Mouse (Mus musculus) bone marrow, adult 2 months (tissue): ENCODE measurements around the gene Tanc1. TPM values are rescaled to one million over a fixed set of nuclear protein-coding genes. Genes with fewer than 3 reads are reported as not detected.

Source experiments
- H3K27ac ChIP-seq: fragments of 200-500 bp; 2 replicates; pipeline ENCODE4 v1.5.1; 2012; ENCODE audit warnings: low read depth, mild to moderate bottlenecking, control low read depth, inconsistent platforms, low read length; ENCODE audit not compliant: control insufficient read depth, poor library complexity, insufficient read depth
- H3K4me1 ChIP-seq: fragments of 200-500 bp; 2 replicates; pipeline ENCODE4 v1.6.1; 2011; ENCODE audit warnings: low read length; ENCODE audit not compliant: control insufficient read depth, insufficient read depth
- H3K4me3 ChIP-seq: fragments of 200-500 bp; replicated peaks from 2 replicates; pipeline ENCODE3; 2011; ENCODE audit warnings: mild to moderate bottlenecking, low read depth, low read length, control low read depth; ENCODE audit not compliant: control insufficient read depth
- CTCF ChIP-seq: fragments of 200-500 bp; IDR thresholded peaks from 2 replicates; pipeline ENCODE4 v1.5.1; 2011; ENCODE audit warnings: low read length, control low read depth; ENCODE audit not compliant: control insufficient read depth, insufficient read depth
- POLR2A ChIP-seq: fragments of 200-500 bp; IDR thresholded peaks from 2 replicates; pipeline ENCODE4 v1.6.1; 2011; ENCODE audit warnings: low read depth, mild to moderate bottlenecking, control low read depth, low read length, borderline replicate concordance; ENCODE audit not compliant: control insufficient read depth
- WGBS: fragments of 180-500 bp; shearing (Covaris S2); methylation state at CpG from one replicate; pipeline ENCODE4 v1.1.7; 2018; 5-methylcytosine and 5-hydroxymethylcytosine counted together
- polyA plus RNA-seq: library from polyadenylated mRNA; stranded (reverse); fragments of >200 nt; gene quantifications from 2 replicates; pipeline ENCODE4 v1.2.4, GENCODE M21; 2011; ENCODE audit warnings: low replicate concordance; ENCODE audit not compliant: missing spikeins, insufficient read depth, insufficient read length

Gene Tanc1
- polyA plus RNA-seq, 1 experiment: 7.4 TPM

DNA sequence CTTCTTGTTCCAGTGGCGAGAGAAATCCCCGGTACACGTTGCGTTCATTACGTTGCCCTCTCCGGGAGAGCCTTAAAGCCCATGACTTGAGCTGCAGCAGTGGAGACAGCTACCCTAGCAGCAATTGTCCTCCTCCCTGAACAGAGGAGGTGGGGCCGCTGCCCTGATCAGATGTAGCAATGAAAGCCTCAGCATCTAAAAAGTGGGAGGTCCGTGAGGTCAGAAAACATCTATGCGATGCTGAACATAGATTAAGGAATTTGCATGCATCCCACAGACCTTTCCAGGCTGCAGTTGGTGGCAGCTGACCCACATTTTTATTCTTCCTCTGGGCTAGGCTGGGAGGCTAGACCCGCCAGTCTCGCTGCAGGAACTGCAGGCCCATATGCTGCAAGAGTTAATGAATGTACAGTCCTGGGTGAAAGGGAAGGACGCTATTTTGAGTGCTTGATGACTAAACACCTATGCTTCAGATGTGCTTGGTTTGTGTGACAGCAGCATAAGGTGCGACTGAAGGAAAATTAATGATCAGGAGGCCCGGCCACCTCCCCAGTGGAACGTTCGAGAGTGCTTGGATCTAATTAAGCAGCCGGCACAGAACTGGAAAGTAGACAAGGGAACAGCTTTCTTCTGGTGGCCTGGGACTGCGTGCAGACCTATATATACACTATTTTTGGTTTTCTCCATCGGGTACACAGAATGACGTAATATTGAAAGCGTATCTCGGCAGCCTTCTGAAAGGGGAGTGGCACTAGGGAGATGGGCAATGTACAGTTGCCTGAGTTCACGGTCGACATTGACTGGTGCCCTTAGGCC is 107.0 kb downstream of the Tanc1 start:
- H3K4me1 ChIP-seq: no peaks in the 10 kb centered on the region
- no peak for TF ChIP-seq POLR2A
- TF ChIP-seq CTCF: no peak
- 80% methylated on average over 24 of the region's 24 CpGs for WGBS
- H3K4me3 ChIP-seq: no peak overlapping the region
- H3K27ac ChIP-seq: no peak overlapping the region

DNA sequence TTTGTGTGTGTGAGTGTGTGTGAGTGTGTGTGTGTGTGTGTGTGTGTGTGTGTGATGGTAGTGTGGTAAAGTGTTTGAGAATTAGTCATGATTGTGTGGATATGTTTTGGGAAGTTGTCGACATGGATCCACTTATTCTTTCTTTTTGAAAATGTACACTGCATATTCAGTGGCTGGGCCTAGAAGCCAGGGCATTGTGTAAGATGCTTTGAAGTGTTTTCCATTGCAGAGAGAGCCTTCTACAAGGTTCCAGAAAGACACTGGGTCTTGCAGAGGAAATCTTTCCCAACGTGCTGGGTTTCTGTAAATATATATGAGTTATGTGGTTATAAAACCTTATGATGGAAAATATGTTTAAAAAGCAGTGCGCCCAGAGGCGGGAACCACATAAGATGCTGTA is 108.0 kb downstream of the Tanc1 start:
- Histone ChIP-seq H3K4me1 (no peaks in the 10 kb centered on the region), H3K4me3 (no peak overlapping the region), H3K27ac (no peak overlapping the region)
- WGBS: 74% methylated on average over 4 of the region's 4 CpGs
- TF ChIP-seq CTCF: no peak
- TF ChIP-seq POLR2A: no peak

DNA sequence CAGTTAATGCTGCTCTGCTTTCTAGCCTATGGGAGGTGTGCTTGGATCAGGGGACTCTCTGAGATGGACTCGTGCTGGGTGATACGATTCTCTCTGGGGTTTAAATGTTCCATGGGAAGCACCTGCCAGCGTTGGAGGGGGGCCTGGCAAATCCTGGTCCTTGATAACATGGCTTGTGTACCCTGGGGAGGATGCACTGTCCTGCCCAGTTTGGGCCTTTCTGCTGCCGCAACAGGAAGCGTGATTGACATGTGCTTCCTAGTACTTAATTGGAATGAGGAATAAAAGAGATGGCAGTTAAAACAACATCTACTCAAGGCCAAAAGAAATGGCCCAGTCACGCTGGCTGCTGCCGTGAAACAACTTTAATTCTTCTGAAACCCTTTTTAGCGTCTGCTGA is 109.3 kb downstream of the Tanc1 start:
- no peak overlapping the region for H3K27ac ChIP-seq
- no peak overlapping the region for H3K4me3 ChIP-seq
- H3K4me1 ChIP-seq: no peaks in the 10 kb centered on the region
- 38% methylated on average over 8 of the region's 8 CpGs for WGBS
- no peak for TF ChIP-seq CTCF
- TF ChIP-seq POLR2A: no peak

DNA sequence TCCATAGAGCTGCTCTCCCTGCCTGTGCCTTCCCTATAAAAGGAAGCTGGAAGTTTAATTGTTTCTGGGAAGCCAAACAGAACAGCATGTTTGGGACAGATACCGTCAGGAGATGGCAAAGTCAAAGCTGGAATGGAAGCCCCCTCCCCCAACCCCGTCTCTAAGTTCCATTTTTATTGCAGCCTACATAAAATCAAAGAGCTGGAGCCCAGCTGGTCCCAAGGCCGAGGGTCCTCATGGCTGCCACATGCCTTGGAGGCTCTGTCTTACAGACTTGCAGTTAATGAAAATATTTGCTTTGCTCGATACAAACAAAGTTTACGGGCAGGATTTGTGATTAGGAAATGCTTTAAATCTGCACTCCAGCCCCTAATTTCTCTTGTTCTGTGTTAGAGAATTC is 109.9 kb downstream of the Tanc1 start:
- 79% methylated on average over 5 of the region's 5 CpGs for WGBS
- Histone ChIP-seq H3K27ac (no peak overlapping the region), H3K4me3 (no peak overlapping the region), H3K4me1 (no peaks in the 10 kb centered on the region)
- TF ChIP-seq POLR2A (no peak), CTCF (no peak)

DNA sequence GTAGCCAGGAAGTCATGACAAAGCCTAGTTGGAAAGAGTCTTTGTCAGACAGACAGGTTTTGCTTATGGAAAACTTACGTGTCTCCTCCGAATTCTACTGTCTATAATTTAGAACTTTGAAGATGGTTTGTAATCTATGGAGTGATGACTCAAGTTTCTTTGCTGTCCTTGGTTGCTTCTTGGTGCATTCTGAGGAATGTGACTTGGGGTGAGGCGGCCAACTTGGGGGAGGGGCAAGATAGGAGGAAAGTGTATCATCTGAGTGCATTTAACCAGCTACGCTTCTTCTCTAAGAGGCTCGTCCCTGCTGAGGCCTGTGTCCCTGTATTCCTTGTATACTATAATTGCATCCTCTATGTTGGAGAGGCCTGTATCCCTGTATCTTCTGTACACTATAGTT is 111.5 kb downstream of the Tanc1 start:
- Histone ChIP-seq H3K4me3 (no peak overlapping the region), H3K27ac (no peak overlapping the region), H3K4me1 (no peaks in the 10 kb centered on the region)
- no peak for TF ChIP-seq CTCF
- no peak for TF ChIP-seq POLR2A
- 82% methylated on average over 5 of the region's 5 CpGs for WGBS

DNA sequence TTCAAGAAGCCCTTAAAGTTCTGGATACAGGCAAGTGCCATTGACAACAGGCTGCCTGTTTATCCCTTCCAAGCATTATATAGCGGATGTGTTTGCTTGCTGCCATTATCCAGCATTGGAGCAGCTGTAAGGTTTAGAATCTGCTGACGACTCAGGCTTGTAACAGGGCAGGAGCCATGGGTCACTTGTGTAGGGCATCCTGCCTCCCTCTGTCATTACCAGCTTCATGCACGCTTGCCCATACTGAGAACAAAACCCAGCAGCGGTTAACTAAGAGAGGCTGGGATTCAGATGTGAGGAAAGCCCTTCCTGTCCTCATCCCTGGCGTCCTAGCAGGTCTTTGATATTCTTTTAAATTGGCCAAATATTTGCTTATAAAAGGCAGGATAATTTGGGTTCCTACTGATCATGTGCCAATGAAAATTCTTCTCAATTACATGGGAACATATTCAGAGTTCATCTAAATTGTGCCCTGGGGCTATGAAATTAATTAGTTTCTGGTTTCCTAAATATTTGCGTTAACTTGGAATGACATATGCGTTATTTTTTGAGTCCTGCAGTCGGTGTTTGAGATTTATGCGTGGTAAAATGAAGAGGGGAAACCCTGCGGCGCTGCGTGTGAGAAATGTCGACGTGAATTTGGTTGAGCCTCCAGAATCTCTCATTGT is 113.8 kb downstream of the Tanc1 start:
- WGBS: 87% methylated on average over 14 of the region's 14 CpGs
- H3K4me1 ChIP-seq: no peaks in the 10 kb centered on the region
- TF ChIP-seq CTCF (no peak), POLR2A (no peak)
- no peak overlapping the region for H3K27ac ChIP-seq
- no peak overlapping the region for H3K4me3 ChIP-seq

DNA sequence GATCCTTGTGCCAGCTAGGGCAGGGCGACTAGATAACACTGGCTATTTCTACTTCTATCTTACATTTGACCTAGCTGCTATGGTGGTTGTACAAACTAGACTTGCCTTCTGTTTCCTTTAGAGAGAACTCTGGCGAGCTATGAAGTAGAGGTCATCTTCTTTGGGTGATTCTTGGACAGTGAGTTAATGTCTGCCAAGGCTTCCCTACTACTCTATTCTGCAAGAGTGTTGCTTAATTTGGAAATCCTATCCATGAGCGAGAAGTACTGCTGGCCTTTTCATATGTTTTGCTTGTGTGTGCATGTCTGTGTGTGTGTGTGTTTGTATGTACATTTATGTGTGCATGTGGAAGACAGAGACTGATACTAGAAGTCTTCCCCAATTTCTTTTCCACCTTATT is 120.0 kb downstream of the Tanc1 start:
- WGBS: 76% methylated on average over 3 of the region's 3 CpGs
- no peaks in the 10 kb centered on the region for H3K4me1 ChIP-seq
- no peak for TF ChIP-seq POLR2A
- no peak for TF ChIP-seq CTCF
- H3K4me3 ChIP-seq: no peak overlapping the region
- no peak overlapping the region for H3K27ac ChIP-seq

DNA sequence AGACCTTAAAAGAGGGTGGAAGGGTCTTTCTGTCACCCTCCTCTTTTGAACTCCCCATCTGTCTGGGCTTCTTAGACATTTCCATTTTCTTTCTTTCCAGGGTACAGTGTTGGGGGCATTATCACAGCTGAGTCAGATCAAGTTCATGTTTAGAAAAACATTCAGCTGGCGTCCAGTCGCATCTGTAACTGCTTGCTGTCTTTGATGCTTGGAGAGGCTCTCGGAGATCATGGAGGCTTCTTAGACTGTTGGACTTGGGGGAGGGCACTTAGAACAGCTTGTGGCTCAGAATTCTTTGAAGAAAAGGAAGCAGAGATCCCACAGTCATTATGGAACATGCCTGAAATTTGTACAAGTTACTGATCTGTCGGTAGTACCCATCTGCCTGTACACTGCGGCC is 121.6 kb downstream of the Tanc1 start:
- Histone ChIP-seq H3K4me1 (no peaks in the 10 kb centered on the region), H3K27ac (no peak overlapping the region), H3K4me3 (no peak overlapping the region)
- TF ChIP-seq POLR2A (no peak), CTCF (no peak)
- 88% methylated on average over 5 of the region's 5 CpGs for WGBS

DNA sequence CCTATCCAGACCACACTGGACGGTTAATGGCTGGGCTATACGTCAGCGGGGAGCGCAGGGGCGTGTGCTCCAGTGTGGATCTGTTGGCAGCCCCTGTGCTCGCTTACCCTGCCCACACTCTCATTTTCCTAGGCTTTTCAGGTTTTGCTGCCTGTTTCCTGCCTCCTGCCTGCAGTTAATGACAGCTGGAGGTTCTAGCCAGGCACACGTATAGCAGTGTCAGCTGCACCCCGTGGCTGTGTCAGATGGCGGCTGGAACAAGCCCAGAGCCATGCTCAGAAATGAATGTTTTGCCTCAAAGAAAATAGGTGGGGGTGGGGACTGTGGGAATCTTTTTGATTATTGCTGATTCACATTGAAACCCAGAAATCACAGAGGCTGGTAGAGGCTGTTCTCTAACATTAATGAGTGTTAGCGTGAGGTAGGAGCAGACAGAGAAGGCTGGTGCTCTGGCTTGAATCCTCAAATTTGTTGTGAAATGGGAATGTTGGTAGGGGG is 124.6 kb downstream of the Tanc1 start:
- TF ChIP-seq CTCF (no peak), POLR2A (no peak)
- Histone ChIP-seq H3K4me3 (no peak overlapping the region), H3K27ac (no peak overlapping the region), H3K4me1 (no peaks in the 10 kb centered on the region)
- 76% methylated on average over 10 of the region's 10 CpGs for whole genome bisulfite sequencing
